Mouse (Mus musculus) common myeloid progenitor, adult 5-6 weeks (primary cell): ENCODE data around the gene Map4k4. TPM values are rescaled to one million over a fixed set of nuclear protein-coding genes. Genes with fewer than 3 reads are reported as not detected.

ENCODE experiments used
- ATAC-seq: replicated peaks from 2 replicates; pipeline ENCODE4 v1.8.0; 2016; ENCODE audit warnings: low read depth, mild to moderate bottlenecking, moderate TSS enrichment, inconsistent platforms; ENCODE audit not compliant: poor library complexity, severe bottlenecking
- total RNA-seq: library from RNA; stranded (forward); fragments of 200-1000, 187-1606 nt; gene quantifications from 2 replicates; pipeline ENCODE4 v1.2.3, GENCODE M21; 2017

The Map4k4 gene
- total RNA-seq, 1 experiment from 2014 or later, result 130 TPM

- ATAC-seq, result no peak
Measured at GRCm38 (mm10) chr1:40061359-40061758, 160.6 kb downstream of the Map4k4 start.

- no peak for ATAC-seq
Measured at GRCm38 (mm10) chr1:40063409-40063808, 162.7 kb downstream of the Map4k4 start.

- ATAC-seq, result 0 out of 2 replicates have a peak, but pooled peaks have one; percentile 37
Measured at GRCm38 (mm10) chr1:40064508-40064907, 163.8 kb downstream of the Map4k4 start.

- ATAC-seq, result no peak
Measured at GRCm38 (mm10) chr1:40072558-40072957, 171.8 kb downstream of the Map4k4 start.

GRCm38 (mm10) chr1:40073779-40074178 lies 173.1 kb downstream of the Map4k4 start, which contains the start of gene Il1r2:
Il1r2 (plus strand) TSS chr1:40074079.
- no peak for ATAC-seq

Other genes starting within 250 kb of the Map4k4 start
- gene Creg2, start 249.4 kb upstream of the Map4k4 start, total RNA-seq, result not detected in 2 replicates
- 0.27 TPM in 1 of 2 replicates, not detected in the other for gene Rfx8, start 179.9 kb upstream of the Map4k4 start, total RNA-seq
- not detected in 2 replicates for gene Gm3646, start 95.6 kb upstream of the Map4k4 start, total RNA-seq
- gene Il1r2, start 173.2 kb downstream of the Map4k4 start, total RNA-seq, result not detected in 2 replicates